Mouse (Mus musculus): ENCODE results near the gene Klk1b1. TPM values are rescaled to one million over a fixed set of nuclear protein-coding genes. Genes with fewer than 3 reads are reported as not detected.
"Not testable (repeated sequence)": the region's sequence is repeated elsewhere in the genome, so short reads cannot be mapped to it uniquely, and the experiment has no call there.

Gene Klk1b1
- polyA plus RNA-seq, 1 experiment from 2014 or later: not detected

DNA sequence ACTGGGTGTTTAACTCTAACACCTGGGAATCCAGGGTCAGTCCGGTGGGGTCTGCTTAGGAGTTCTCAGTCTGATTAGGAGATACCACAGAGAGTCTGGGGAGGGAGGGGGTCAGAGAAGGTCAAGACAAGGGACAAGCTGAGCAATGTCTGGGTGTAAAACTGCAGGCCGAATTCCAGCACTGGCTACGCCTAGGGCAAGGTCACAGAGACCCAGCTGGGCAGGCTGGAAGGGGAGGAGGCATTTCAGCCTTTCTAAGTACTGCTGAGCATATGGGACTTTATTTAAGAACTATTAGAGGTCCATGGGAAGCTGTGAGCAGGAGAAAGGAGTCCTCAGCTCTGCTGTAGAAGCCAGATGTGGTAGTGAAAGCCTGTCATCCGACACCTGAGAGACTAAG, 34.2 kb upstream of the Klk1b1 start:
- no peak overlapping the region for H3K4me2 ChIP-seq
- 62% methylated on average over 4 of the region's 4 CpGs for WGBS (ENCODE audit: insufficient replicate concordance)
- no peaks in the 10 kb centered on the region for H3K36me3 ChIP-seq (ENCODE audit: control insufficient read depth, insufficient read depth, low read length)
- H3K27ac ChIP-seq (ENCODE audit: low read depth, low read length): no peak overlapping the region
- no peaks in the 10 kb centered on the region for H3K4me1 ChIP-seq (ENCODE audit: control insufficient read depth, insufficient read depth, low read length)
- no peaks in the 10 kb centered on the region for H3K27me3 ChIP-seq (ENCODE audit: control insufficient read depth, insufficient read depth, low read length)
- H3K9ac ChIP-seq (ENCODE audit: low read depth, low read length): no peak overlapping the region
- ATAC-seq (replicated peaks; ENCODE audit: insufficient number of reproducible peaks, low FRiP score, low TSS enrichment): no peak
- no peak overlapping the region for H3K4me3 ChIP-seq (ENCODE audit: low read depth, low read length)
- no peaks in the 10 kb centered on the region for H3K9me3 ChIP-seq (replicated peaks; ENCODE audit: control insufficient read depth, low read length)

GRCm38 (mm10) chr7:43933440-43933839, 33.1 kb upstream of the Klk1b1 start, which contains the start of gene Klk15:
Gene Klk15 (plus strand): TSS chr7:43933740.
- Histone ChIP-seq H3K4me3 (ENCODE audit: low read depth, low read length) (no peak within 1 kb of the TSS), H3K9me3 (replicated peaks; ENCODE audit: control insufficient read depth, low read length) (no peaks in the 10 kb centered on the region), H3K27me3 (ENCODE audit: control insufficient read depth, insufficient read depth, low read length) (no peaks in the 10 kb centered on the region), H3K27ac (ENCODE audit: low read depth, low read length) (no peak within 1 kb of the TSS), H3K4me2 (no peak within 1 kb of the TSS), H3K9ac (ENCODE audit: low read depth, low read length) (no peak within 1 kb of the TSS), H3K4me1 (ENCODE audit: control insufficient read depth, insufficient read depth, low read length) (no peaks in the 10 kb centered on the region), H3K36me3 (ENCODE audit: control insufficient read depth, insufficient read depth, low read length) (no peaks in the 10 kb centered on the region)
- ATAC-seq (replicated peaks; ENCODE audit: insufficient number of reproducible peaks, low FRiP score, low TSS enrichment): no peak
- WGBS (ENCODE audit: insufficient replicate concordance): 65% methylated on average over 3 of the region's 3 CpGs

- Histone ChIP-seq H3K9ac (ENCODE audit: low read depth, low read length) (no peak overlapping the region), H3K27me3 (ENCODE audit: control insufficient read depth, insufficient read depth, low read length) (no peaks in the 10 kb centered on the region), H3K27ac (ENCODE audit: low read depth, low read length) (no peak overlapping the region), H3K36me3 (ENCODE audit: control insufficient read depth, insufficient read depth, low read length) (no peaks in the 10 kb centered on the region), H3K4me2 (no peak overlapping the region), H3K9me3 (replicated peaks; ENCODE audit: control insufficient read depth, low read length) (no peaks in the 10 kb centered on the region), H3K4me3 (ENCODE audit: low read depth, low read length) (no peak overlapping the region), H3K4me1 (ENCODE audit: control insufficient read depth, insufficient read depth, low read length) (no peaks in the 10 kb centered on the region)
- 63% methylated on average over 3 of the region's 3 CpGs for WGBS (ENCODE audit: insufficient replicate concordance)
- no peak for ATAC-seq (replicated peaks; ENCODE audit: insufficient number of reproducible peaks, low FRiP score, low TSS enrichment)
Observed at GRCm38 (mm10) chr7:43934747-43935146, 31.8 kb upstream of the Klk1b1 start.

DNA sequence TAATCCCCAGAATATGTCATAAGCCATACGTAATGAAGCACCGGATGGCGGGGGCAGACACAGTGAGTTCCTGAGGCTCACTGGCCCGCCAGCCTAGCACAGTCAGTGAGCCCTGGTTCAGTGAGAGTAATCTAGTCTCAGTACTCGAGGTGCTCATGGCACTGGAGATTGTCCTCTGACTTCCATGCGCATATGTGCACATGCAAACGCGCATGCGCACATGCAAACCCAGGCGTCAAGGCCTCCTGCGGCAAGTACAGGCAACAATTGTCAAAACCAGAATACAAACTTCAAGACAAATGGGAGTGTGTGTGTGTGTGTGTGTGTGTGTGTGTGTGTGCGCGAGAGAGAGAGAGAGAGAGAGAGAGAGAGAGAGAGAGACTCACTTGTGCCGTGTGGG, 30.0 kb upstream of the Klk1b1 start:
- Histone ChIP-seq H3K4me1 (ENCODE audit: control insufficient read depth, insufficient read depth, low read length) (no peaks in the 10 kb centered on the region), H3K36me3 (ENCODE audit: control insufficient read depth, insufficient read depth, low read length) (no peaks in the 10 kb centered on the region), H3K27me3 (ENCODE audit: control insufficient read depth, insufficient read depth, low read length) (no peaks in the 10 kb centered on the region), H3K4me3 (ENCODE audit: low read depth, low read length) (no peak overlapping the region), H3K9me3 (replicated peaks; ENCODE audit: control insufficient read depth, low read length) (no peaks in the 10 kb centered on the region), H3K9ac (ENCODE audit: low read depth, low read length) (no peak overlapping the region), H3K27ac (ENCODE audit: low read depth, low read length) (no peak overlapping the region), H3K4me2 (no peak overlapping the region)
- ATAC-seq (replicated peaks; ENCODE audit: insufficient number of reproducible peaks, low FRiP score, low TSS enrichment): no peak
- WGBS (ENCODE audit: insufficient replicate concordance): 86% methylated on average over 14 of the region's 14 CpGs

DNA sequence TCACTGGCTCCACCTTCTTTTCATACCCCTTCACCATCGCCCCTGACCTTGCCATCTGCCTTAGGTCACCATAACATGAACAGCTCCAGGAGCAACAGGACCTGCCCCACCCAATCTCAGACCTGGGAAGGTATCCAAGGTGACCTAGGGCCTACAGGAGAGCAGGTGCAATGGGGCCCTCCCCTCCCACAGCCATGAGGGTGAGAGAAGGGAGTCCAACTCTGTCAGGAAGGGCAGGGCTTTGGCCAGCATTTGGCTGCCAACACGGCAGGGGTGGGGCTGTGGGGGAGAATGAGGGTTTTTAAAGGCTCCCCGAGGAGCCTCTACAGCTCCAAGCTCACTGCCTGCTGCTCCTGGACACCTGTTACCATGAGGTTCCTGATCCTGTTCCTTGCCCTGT, 24.3 kb upstream of the Klk1b1 start:
- 67% methylated on average over 3 of the region's 3 CpGs for WGBS (ENCODE audit: insufficient replicate concordance)
- ATAC-seq (replicated peaks; ENCODE audit: insufficient number of reproducible peaks, low FRiP score, low TSS enrichment); H3K4me1 ChIP-seq (ENCODE audit: control insufficient read depth, insufficient read depth, low read length); H3K27ac ChIP-seq (ENCODE audit: low read depth, low read length); H3K4me3 ChIP-seq (ENCODE audit: low read depth, low read length); H3K4me2 ChIP-seq; H3K9ac ChIP-seq (ENCODE audit: low read depth, low read length); H3K27me3 ChIP-seq (ENCODE audit: control insufficient read depth, insufficient read depth, low read length); H3K9me3 ChIP-seq (replicated peaks; ENCODE audit: control insufficient read depth, low read length); H3K36me3 ChIP-seq (ENCODE audit: control insufficient read depth, insufficient read depth, low read length): not testable (repeated sequence)

DNA sequence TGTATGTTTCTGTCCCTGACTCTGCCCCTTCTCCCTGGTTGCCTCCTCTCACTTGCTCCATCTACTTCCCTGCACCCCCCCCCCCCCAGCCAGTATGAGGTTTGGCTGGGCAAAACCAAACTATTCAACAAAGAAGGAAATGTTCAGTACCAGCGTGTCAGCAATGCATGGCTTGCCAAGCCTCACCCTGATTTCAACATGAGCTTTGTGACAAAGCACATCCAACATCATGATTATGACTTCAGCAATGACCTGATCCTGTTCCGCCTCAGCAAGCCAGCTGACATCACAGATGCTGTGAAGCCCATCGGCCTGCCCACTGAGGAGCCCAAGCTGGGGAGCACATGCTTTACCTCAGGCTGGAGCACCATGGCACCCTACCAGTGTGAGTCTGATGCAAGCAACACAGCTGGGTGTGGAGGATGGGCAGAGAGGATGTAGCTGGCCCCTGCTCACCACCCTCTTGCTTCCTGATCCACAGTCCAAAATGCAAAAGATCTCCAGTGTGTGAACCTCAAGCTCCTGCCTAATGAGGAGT, 21.8 kb upstream of the Klk1b1 start:
- Histone ChIP-seq H3K9me3 (replicated peaks; ENCODE audit: control insufficient read depth, low read length) (no peaks in the 10 kb centered on the region), H3K27me3 (ENCODE audit: control insufficient read depth, insufficient read depth, low read length) (no peaks in the 10 kb centered on the region), H3K4me2 (no peak overlapping the region), H3K27ac (ENCODE audit: low read depth, low read length) (no peak overlapping the region), H3K4me3 (ENCODE audit: low read depth, low read length) (no peak overlapping the region), H3K36me3 (ENCODE audit: control insufficient read depth, insufficient read depth, low read length) (no peaks in the 10 kb centered on the region), H3K4me1 (ENCODE audit: control insufficient read depth, insufficient read depth, low read length) (no peaks in the 10 kb centered on the region), H3K9ac (ENCODE audit: low read depth, low read length) (no peak overlapping the region)
- no peak for ATAC-seq (replicated peaks; ENCODE audit: insufficient number of reproducible peaks, low FRiP score, low TSS enrichment)
- 73% methylated on average over 3 of the region's 3 CpGs for WGBS (ENCODE audit: insufficient replicate concordance)

- ATAC-seq (replicated peaks; ENCODE audit: insufficient number of reproducible peaks, low FRiP score, low TSS enrichment): no peak
- WGBS (ENCODE audit: insufficient replicate concordance): 77% methylated on average over 2 of the region's 2 CpGs
- no peak within 1 kb of the TSS for H3K27ac ChIP-seq (ENCODE audit: low read depth, low read length)
- no peaks in the 10 kb centered on the region for H3K9me3 ChIP-seq (replicated peaks; ENCODE audit: control insufficient read depth, low read length)
- H3K4me3 ChIP-seq (ENCODE audit: low read depth, low read length): no peak within 1 kb of the TSS
- no peaks in the 10 kb centered on the region for H3K36me3 ChIP-seq (ENCODE audit: control insufficient read depth, insufficient read depth, low read length)
- no peak within 1 kb of the TSS for H3K9ac ChIP-seq (ENCODE audit: low read depth, low read length)
- no peak within 1 kb of the TSS for H3K4me2 ChIP-seq
- H3K4me1 ChIP-seq (ENCODE audit: control insufficient read depth, insufficient read depth, low read length): no peaks in the 10 kb centered on the region
- H3K27me3 ChIP-seq (ENCODE audit: control insufficient read depth, insufficient read depth, low read length): no peaks in the 10 kb centered on the region
Observed at GRCm38 (mm10) chr7:43950364-43950763, 16.2 kb upstream of the Klk1b1 start, which contains the start of gene Klk1b8. Gene Klk1b8 (plus strand): TSS chr7:43950664.

- H3K27ac ChIP-seq (ENCODE audit: low read depth, low read length): no peak overlapping the region
Observed at GRCm38 (mm10) chr7:43952703-43953102, 13.8 kb upstream of the Klk1b1 start.

DNA sequence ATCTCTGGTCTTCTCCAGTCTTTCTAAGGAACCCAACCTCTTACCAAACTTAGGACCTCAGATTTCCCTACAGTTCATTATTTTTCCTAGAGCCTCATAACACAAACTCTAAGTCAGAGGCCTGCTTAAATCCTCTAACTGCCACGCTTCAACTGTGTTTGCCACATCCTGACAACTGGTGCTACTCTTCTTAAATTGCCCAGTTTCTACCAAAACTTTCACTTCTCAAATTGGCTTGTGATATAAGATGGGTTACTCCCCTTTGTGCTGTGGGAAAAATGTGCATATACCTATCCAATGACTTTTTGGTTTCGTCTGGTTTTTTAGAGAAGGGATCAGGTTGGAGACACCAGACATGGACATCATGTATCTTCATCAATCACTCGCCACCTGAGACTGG, 507 bp downstream of the Klk1b1 start:
- Histone ChIP-seq H3K4me2 (no peak overlapping the region), H3K9me3 (replicated peaks; ENCODE audit: control insufficient read depth, low read length) (no peaks in the 10 kb centered on the region), H3K4me3 (ENCODE audit: low read depth, low read length) (no peak overlapping the region), H3K27ac (ENCODE audit: low read depth, low read length) (no peak overlapping the region), H3K36me3 (ENCODE audit: control insufficient read depth, insufficient read depth, low read length) (no peaks in the 10 kb centered on the region), H3K4me1 (ENCODE audit: control insufficient read depth, insufficient read depth, low read length) (no peaks in the 10 kb centered on the region), H3K27me3 (ENCODE audit: control insufficient read depth, insufficient read depth, low read length) (no peaks in the 10 kb centered on the region), H3K9ac (ENCODE audit: low read depth, low read length) (no peak overlapping the region)
- no peak for ATAC-seq (replicated peaks; ENCODE audit: insufficient number of reproducible peaks, low FRiP score, low TSS enrichment)
- WGBS (ENCODE audit: insufficient replicate concordance): 76% methylated on average over 3 of the region's 3 CpGs

More at GRCm38 (mm10) chr7:43952703-43953102, 13.8 kb upstream of the Klk1b1 start:
- Histone ChIP-seq H3K4me3 (ENCODE audit: low read depth, low read length) (no peak overlapping the region), H3K4me2 (no peak overlapping the region), H3K9me3 (replicated peaks; ENCODE audit: control insufficient read depth, low read length) (no peaks in the 10 kb centered on the region), H3K4me1 (ENCODE audit: control insufficient read depth, insufficient read depth, low read length) (no peaks in the 10 kb centered on the region), H3K27me3 (ENCODE audit: control insufficient read depth, insufficient read depth, low read length) (no peaks in the 10 kb centered on the region), H3K36me3 (ENCODE audit: control insufficient read depth, insufficient read depth, low read length) (no peaks in the 10 kb centered on the region), H3K9ac (ENCODE audit: low read depth, low read length) (no peak overlapping the region)
- ATAC-seq (replicated peaks; ENCODE audit: insufficient number of reproducible peaks, low FRiP score, low TSS enrichment): no peak
- 60% methylated on average over 4 of the region's 4 CpGs for WGBS (ENCODE audit: insufficient replicate concordance)
